Mouse (Mus musculus) Patski (cell line): ENCODE data around the gene Dio2. TPM values are rescaled to one million over a fixed set of nuclear protein-coding genes. Genes with fewer than 3 reads are reported as not detected.

Source experiments
- ATAC-seq: fragments of 100-300 bp; one replicate; pipeline ENCODE4 v1.8.0; 2021
- CTCF ChIA-PET: fragments of 350-600 bp; sonication (Branson Sonifier 250); formaldehyde crosslinking; loops from one replicate; lab custom pipeline; 2022; ENCODE audit warnings: inconsistent platforms; lab: Charles Lee
- POLR2A ChIA-PET: fragments of 350-600 bp; sonication (Branson Sonifier 250); formaldehyde crosslinking; loops from one replicate; lab custom pipeline; 2022; ENCODE audit warnings: antibody characterized with exemption, inconsistent platforms; lab: Charles Lee
- DNase-seq: peaks from one replicate; pipeline ENCODE4 v3.0.0-alpha.2; 2011; ENCODE audit warnings: low read depth, low spot score
- H3K27me3 ChIP-seq: fragments of 371-371 bp; one replicate; pipeline ENCODE4 v1.5.1; 2021
- CTCF ChIP-seq: fragments of 100-300 bp; IDR thresholded peaks from one replicate; pipeline ENCODE4 v1.5.1; 2021
- in situ Hi-C: fragments of 300-500 bp; cut with MboI; formaldehyde crosslinking; loops from 3 replicates; pipeline ENCODE4 v1.11.1; 2018; ENCODE audit warnings: low pct_unique_long_range_greater_than_20kb, mixed read lengths
- polyA plus RNA-seq: library from polyadenylated mRNA; unstranded; gene quantifications from one replicate; pipeline ENCODE4 v1.2.3, GENCODE M21; 2021

Gene Dio2
- polyA plus RNA-seq, 1 experiment from 2014 or later: 0.28 TPM

DNA sequence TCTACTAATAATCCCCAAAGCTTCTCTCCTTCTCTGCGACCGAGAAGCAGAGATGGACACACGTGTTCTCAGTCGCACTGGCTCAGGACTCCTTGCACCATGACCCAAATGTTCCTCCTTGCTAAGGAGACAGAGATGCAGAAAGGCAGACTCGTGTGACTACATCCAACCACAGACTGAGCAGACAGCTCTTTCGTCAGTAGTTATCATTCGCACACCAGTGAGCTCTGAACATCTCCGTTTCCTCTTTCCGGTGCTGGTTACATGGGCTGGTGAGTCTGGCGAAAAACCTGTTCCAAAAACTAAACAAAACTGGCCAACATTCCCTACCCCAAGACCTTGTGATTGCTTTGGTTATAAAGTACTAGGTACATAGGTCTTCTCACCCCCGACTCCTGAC, 13.6 kb downstream of the Dio2 start:
- in situ Hi-C loops: loop anchor here (5.0 kb wide), 1 partner anchor 588 kb away; no protein-coding TSS in a partner anchor
- ChIA-PET CTCF (no interaction called here), POLR2A (no interaction called here)
- peak; percentile 51 for ATAC-seq
- H3K27me3 ChIP-seq: peaks cover 3% of the 10 kb centered on the region
- DNase-seq: no peak
- TF ChIP-seq CTCF: no peak

DNA sequence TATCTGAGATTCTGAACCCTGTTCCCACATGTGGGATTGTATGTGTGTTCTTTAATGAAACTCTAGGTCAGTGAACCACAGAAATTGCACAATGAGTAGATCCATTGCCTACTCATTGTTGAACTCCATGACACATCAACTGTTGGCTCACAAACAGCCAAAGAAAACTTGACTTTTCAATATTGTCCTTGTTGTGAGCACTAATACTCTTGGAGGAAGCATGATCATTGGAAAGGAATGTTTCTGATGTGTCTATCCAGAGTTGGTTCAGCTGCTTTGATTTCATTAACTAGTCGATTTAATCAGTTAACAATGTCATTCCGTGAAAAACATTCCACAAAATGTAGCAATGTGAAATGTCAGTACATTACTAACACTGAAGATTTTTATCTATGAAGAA, 44.1 kb downstream of the Dio2 start:
- ChIA-PET CTCF (no interaction called here), POLR2A (no interaction called here)
- in situ Hi-C loops: no loop called here
- H3K27me3 ChIP-seq: no peaks in the 10 kb centered on the region
- TF ChIP-seq CTCF: no peak
- DNase-seq (no peak), ATAC-seq (no peak)
